Mouse (Mus musculus): ENCODE results near the gene Gm27027.
A peak's percentile ranks its signal among the peaks of the same experiment; 100 is the strongest.

The Gm27027 gene

DNA sequence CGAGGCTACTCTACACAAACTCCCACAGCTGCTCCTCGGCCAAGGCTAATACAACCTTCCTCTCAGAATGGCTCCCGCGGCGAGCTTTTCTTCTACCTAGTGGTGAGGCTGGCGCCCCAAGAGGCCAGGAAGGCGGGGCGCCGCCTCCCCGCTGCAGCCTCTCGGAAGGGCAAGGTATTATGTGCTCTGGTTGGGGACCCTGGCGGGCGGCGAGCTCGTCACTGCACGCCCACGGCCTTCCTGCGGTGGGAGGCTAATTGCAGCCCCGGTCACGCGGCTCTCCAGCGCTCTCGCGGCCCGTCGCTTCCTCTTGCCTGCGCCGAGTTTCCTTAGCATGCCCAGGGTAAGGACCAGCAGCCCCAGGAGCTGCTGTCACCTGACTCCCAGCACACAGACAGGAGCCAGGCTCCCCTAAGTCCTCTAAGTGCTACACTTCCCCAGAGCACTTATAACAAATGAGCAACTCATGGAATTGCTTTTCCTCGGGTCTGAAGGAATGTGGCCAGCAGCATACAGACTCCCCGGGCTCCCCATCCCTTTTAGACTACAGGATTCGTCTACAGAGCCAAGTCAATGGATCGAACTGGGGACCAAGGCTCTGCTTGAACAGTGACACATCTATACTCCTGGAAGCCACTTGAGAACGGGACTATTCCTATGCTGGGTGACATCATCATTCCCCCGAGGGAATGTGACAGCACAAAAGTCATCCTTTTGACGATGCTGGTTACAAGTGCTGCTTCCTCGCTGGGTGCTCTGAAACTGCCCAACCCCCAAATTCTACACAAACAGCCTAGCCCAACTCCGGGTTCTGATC lies 19.5 kb downstream of the Gm27027 start:
- DNase-seq (ENCODE audit: low spot score) = peak; percentile 78

GRCm38 (mm10) chr2:93975526-93976435 lies 20.4 kb downstream of the Gm27027 start:
- DNase-seq (ENCODE audit: low spot score) = peak; percentile 75

DNA sequence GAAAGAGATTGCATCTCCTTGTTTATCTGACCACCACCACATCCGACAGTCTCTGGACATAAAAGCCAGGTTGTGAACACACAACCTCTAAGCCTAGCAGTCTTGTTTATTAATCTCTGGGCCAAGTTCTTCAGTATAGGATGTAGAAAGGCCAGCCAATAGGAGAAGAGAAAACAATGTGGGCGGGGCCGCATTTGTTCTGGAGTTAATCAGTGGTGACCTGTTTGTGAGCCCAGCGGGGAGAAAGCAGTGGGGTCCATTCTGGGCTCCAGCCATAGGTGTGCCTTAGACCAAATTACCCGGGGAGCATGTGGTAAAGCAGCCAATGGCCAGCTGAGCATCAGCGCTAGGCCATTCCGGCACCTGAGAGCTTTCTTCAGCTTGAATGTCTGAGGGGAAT lies 21.1 kb downstream of the Gm27027 start:
- DNase-seq (ENCODE audit: low spot score) = peak; percentile 67

GRCm38 (mm10) chr2:93971647-93972046 lies 24.5 kb downstream of the Gm27027 start:
- no peak for DNase-seq (ENCODE audit: low spot score)

GRCm38 (mm10) chr2:93964494-93965160 lies 31.5 kb downstream of the Gm27027 start:
- peak; percentile 58 for DNase-seq (ENCODE audit: low spot score)

DNA sequence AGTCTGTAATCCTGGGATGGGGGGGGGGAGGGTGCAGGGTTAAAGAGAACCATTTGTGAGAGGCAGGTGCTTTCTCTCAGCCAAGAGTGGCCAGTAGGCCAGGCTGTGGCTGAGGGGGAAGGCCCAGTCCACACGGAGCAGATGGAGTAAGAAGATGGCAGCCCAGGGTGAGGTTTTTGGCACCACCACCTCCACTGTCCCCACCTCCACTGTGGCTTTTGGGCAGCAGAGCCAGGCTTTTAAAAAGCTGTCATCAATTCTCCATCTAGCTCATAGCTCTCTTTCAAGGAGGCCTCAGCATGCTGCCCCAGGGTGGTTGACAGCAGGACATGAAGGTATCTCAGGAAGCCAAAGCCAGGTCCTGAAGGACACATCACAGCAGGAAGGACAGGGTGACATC lies 32.4 kb downstream of the Gm27027 start:
- DNase-seq (ENCODE audit: low spot score) = no peak

DNA sequence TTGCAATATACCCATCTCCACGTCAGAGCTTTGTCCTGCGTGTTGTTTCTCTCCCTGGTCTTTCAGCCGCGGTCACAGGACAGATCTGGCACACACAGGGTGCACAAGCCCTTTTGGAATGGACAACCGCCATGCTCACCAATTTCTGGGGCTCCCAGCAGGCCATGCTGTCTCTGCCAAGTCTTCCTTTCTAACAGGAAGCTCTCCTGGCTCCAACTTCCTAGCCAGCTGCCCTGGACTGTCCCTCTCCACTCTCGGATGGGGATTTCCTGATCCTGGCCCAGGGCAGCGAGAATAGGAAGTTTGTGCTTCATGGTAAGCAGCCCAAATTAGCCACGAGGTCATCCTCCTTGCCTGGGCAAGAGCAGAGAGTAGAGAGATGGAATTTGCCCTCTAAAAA lies 34.4 kb downstream of the Gm27027 start:
- DNase-seq (ENCODE audit: low spot score) = no peak

DNA sequence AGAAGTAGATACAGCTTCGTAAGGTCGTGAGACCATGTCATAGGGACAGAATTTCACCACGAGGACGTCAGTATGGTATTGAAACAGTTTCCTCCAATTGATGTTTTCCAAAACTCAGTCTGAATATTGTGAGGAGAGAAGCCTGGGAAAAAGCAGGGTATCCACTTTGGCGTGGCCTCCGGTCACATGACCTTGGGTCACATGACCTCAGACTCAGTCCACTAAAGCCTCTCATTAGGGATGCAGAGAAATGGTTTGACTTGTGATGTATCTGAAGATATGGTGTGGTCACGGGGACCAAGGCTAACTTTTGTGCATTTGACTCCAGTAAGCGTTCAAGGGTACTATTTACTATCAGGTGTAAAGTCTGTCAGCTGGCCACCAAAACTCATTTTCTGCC lies 36.8 kb downstream of the Gm27027 start:
- DNase-seq (ENCODE audit: low spot score) = no peak

- DNase-seq (ENCODE audit: low spot score) = no peak
Measured at GRCm38 (mm10) chr2:93958216-93958615, 37.9 kb downstream of the Gm27027 start.

DNA sequence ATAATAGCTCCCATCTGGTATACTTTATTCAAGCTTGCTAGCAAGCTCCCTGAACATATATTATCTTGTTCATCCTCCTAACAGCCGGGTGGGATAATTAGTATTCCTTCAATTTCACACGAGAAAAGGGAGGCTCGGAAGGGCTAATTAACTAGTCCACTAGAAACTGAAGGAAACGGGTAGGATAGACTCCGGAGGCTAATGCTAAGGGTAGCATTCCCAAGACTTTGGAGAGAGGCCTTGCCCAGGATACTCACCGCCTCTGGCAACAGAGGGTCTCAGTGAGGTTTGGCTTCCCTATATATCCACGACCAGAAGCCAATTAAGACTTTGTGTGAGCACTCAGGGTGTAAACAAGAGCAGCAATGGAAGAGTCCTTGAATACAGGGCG lies 38.4 kb downstream of the Gm27027 start:
- no peak for DNase-seq (ENCODE audit: low spot score)

DNA sequence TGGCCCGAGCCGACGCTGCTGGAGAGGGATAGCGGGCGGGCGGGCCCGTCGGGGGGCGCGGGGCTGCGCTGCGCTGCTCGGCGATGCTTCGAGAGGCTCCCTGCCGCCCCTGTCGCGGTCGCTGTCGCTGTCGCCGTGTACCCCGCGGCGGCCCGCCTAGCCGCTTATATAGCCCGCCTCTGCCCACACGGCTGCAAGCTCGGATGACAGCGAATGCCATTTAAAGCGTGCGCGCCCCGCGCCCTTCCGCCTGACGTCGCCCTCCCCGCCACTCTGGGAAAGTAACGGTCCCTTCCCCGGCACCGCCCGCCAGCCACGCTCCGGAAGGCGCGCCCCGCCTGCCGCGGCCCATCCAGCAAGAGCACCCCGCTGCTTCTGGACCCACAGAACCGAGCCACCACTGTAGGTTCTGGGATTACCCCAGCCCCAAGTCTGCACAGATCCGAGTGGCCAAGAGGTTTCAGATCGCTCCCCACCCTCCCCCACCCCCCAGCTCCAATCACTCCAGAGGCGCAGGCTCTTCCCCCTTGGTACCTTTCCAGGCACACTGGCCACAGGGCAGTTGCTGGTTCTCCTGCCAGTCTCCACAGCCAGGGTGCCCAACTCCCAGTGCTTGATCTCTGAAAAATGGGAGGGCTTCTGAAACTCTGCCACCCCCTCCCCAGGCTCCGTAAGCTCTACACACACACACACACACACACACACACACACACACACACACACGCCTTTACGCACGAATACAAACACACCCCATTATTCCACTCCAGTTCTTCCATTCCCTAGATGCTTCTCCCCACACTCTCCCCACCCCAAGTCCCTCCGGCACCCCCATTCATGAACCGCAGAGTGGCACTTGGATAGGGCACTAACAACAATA lies 39.0 kb downstream of the Gm27027 start, which contains the start of gene Gm13889:
Gene Gm13889 (minus strand): TSS at position 294 of the 877 bp plus-strand sequence.
- DNase-seq (ENCODE audit: low spot score) = peak; percentile 79

DNA sequence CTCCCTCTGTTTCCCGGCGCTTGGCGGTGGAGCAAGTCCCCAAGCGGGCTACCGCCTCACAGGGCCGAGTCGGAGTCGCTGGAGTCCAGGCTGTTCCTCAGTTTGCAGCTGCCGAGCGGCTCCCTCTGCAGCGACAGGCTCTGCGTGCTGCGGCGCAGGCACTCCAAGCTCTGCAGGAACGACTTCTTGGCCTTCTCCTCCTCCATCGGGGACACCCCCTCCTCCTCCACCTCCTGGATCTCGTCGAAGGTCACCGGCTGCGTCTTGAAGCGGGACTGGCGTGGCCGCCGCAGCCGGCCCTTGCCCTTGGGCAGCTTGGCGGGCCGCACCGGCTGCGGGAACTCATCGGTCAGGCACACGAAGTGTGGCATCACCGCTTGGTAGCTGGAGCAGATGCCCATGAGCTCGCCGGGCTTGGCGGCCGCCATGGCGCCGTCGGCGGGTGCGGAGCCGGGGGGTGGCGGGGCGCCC lies 39.8 kb downstream of the Gm27027 start:
- DNase-seq (ENCODE audit: low spot score) = peak; percentile 70

DNA sequence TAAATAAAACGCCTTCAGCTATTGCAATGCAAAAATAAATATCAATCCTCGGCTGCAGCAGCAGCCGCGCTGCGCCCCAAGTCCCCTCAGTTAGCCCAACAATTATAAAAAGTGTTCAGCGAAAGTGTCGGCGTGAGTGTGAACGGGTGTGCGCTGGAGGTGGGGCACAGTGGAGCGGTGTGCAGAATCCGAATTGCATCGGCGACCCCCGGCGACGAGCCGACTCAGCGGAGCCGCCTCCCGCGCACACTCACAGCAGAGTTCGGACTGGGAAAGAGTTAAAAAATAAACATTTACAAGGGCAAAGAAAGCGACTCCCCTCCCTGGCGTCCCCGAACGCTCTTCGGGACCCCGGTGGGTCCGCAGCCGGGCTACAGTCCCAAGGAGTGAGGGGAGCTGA lies 40.3 kb downstream of the Gm27027 start:
- DNase-seq (ENCODE audit: low spot score) = no peak

DNA sequence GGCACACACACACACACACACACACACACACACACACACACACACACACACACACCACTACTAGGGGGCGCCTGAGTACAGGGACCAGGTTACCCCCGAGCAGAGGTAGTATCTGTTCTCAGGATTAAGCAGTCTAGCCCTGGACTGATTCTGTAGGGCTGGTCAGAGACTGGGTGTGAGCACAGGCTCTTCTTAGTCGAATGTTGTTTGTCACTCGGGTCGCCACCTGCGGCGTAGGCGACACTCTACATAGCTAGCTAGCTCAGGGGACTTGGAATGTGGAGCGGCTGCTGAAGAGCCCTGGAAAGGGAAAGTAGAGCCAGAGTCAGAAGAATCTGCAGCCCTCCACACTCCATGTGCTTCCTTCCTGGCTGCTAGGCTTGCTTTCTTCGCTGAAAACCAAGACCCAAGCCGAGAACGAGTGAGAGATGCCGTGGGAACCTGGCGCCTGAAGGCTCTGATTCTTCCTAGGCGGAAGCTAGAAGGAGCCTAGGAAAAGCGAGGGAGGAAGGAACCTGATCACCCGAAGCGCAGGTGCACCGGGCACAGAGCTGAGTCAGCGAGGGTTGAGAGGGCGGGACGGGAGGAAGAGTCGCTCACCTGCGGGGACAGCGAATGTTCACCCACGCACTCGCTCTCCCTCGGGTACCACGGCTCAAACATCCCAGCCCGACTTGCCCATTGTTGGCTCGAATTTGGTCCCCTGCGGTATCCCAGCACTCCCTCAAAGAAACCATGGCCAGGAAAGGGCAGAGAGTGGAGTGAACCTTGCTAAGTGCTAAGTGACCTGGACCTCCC lies 41.2 kb downstream of the Gm27027 start:
- DNase-seq (ENCODE audit: low spot score) = no peak

- no peak for DNase-seq (ENCODE audit: low spot score)
Measured at GRCm38 (mm10) chr2:93953726-93954125, 42.4 kb downstream of the Gm27027 start.

GRCm38 (mm10) chr2:93946976-93947375 lies 49.2 kb downstream of the Gm27027 start:
- DNase-seq (ENCODE audit: low spot score) = no peak

DNA sequence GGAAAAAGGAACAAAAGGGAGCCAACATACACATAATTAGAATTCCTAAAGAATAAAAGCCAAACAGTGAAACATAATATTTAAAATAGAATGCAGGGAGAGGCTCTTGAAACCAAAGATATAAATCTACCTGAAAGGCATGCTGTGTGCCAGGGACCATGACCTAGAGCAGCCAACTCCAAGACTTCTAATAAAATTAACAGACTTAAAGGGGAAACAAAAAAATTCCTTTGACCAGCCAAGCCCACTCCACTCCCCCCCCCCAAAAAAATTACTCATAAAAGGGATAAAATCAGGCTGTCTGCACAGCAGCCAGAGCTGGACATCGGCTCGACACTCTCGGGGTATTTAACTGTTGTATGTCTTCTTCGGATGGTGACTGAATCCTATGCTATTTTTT lies 51.3 kb downstream of the Gm27027 start:
- no peak for DNase-seq (ENCODE audit: low spot score)

DNA sequence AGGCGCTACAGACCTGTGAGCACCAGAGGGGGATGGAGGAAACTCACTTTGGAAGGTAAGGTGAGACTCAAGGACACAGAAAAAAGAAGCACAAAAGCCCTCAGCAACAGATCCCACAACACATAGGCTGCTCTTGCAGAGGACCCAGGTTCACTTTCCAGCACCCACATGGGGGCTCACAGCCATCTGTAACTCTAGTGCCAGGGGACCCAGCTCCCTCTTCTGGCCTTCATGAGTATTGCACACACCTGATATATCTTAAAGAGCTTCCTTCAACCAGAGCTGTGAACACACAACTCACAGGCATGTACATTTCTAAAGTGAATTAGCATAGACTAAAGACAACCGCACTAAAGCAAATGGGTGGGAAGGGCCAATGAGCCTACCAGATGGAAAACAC lies 52.1 kb downstream of the Gm27027 start:
- DNase-seq (ENCODE audit: low spot score) = no peak

GRCm38 (mm10) chr2:93941670-93942069 lies 54.5 kb downstream of the Gm27027 start:
- DNase-seq (ENCODE audit: low spot score) = no peak

GRCm38 (mm10) chr2:93938534-93938933 lies 57.6 kb downstream of the Gm27027 start:
- DNase-seq (ENCODE audit: low spot score) = no peak

Measured in MN1 (cell line).